Mouse (Mus musculus) embryo, embryonic 10 days (tissue): ENCODE measurements around the gene Gpr12.
"Not testable (repeated sequence)": the region's sequence is repeated elsewhere in the genome, so short reads cannot be mapped to it uniquely, and the experiment has no call there.

Experiments
- DNase-seq: peaks from one replicate; pipeline ENCODE4 v3.0.0-alpha.2; 2015; ENCODE audit warnings: low spot score

The Gpr12 gene

DNA sequence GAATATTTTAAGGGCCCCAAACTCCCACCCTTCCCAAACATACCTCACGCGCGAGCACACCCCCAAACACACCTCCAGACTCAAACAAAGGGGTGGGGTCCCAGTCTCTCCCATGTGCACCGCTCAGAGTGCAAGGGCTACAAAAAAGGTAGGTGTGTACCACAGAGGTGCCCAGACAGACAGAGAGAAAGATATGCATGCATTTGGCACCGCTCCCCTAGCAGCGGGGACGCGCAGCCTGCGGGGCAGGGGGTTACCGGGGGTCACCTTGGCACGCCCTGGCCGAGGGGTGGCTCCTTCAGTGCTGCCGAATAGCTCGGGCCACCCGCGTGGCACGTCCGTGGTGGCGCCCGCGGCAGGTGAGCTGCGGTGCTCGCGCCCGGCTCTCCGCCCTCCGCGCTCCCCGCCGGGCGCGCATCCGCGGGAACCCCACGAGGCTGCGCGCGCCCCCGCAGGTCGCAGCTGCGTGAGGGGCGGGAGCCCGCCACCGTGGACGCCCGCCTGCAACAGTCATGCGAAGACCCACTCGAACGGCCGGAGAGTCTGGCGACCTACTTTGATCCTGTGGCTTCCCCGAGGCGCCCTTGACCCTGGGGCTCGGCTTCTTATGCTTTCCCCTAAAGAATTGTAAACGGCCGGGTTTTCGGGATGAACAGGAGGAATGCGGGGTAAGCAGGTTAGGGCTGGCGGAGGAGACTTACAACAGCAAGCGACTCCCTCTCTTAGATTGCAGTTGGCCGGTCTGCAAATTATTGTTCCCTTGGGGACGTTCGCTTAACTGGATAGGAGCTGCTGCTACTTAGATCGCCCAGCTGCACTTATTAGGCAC, at the start of gene Gpr12:
Gene Gpr12, minus strand, starts transcription at position 762 of the 829 bp plus-strand sequence.
- peak; percentile 58 for DNase-seq

DNA sequence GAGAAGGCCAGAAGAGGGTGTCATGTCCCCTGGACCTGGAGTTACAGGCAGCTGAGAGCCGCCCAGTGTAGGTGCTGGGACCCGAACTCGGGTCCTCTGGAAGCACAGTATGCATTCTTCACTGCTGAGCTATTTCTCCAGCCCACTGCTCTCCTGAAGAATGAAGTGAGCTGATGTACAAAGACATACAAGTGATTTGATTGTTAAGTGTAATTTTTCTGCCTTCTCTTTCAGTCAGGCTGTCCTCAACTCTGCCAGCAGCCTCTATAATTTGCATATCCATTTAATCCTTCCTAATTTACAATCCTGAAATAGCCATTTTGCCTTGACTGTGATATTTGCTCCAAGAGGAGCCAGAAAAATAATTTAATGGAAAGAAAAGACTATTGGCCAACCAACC, 46.6 kb upstream of the Gpr12 start:
- DNase-seq: no peak

GRCm38 (mm10) chr5:146630961-146631360, 45.9 kb upstream of the Gpr12 start:
- no peak for DNase-seq

DNA sequence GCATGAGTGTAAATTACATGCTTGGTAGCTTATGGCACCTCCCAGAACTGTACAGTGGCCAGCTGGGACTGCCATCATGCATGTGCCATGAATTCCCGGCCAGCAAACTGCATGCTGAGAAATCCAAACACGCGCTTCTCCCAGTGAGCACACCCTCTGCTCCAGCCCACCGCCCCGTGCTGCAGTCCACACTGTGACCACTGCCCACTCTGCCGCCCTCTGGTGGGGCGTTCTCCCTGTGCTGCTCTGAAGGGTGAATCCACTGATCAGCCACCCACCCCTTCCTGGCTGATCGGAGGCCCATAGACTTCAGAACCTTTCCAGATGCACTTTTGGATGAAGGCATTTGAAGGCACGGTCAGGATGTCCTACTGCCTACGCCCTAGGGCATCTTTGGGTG, 44.6 kb upstream of the Gpr12 start:
- DNase-seq: no peak

GRCm38 (mm10) chr5:146628804-146629203, 43.8 kb upstream of the Gpr12 start:
- DNase-seq: no peak

- DNase-seq: no peak
Measured at GRCm38 (mm10) chr5:146627901-146628300, 42.9 kb upstream of the Gpr12 start.

DNA sequence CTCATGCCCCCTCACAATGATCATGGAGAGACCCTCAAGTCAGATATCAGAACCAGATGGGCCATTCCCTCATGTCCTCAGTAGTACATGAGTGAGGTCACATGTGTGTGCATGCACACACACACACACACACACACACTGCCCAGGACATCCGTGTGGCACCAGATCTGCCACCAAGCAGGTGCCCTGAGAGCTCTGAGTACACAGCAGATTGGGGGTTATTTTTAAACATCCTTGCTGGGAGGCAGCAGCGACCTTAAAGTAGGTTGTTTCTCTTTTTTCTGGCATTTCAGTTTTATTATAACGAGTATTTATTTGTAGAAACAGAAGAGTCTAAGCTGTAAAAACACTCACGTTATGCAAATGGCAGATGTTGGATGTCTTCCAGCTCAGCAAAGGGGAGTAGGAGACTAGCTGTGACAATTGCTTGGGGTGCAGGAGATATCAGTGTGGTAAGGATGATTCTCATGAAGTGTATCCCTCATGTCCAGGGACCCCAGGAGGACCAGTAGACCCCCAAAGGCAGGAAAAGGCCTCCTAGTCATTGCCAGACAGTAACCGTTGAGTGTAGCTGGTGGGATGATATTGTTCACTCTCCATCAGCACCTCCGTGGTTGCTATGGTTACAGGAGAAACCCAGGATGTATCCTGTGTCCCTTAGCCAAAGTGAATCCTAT, 40.7 kb upstream of the Gpr12 start:
- no peak for DNase-seq

GRCm38 (mm10) chr5:146611830-146612229, 26.8 kb upstream of the Gpr12 start:
- DNase-seq: no peak

DNA sequence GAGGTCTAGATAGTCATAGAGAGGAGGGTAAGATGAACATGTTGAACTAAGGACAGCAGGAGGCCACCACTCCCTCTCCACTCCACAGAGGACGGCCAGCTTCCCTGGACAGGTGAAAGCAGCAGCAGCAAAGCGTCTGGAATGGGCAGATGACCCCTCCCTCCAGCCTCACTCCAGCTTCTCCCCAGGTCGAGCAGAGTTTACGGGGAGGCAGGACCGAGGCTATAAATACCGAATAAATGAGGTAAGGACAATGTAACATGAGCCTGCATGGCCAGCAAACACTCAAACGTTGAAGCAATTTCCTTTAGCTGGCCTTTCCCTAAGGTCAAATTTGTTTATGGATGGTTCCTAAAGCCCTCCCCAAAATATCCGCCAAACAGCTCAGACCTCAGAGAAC, 26.0 kb upstream of the Gpr12 start:
- DNase-seq: peak; percentile 38

- DNase-seq: peak; percentile 43
Measured at GRCm38 (mm10) chr5:146609646-146610045, 24.6 kb upstream of the Gpr12 start.

GRCm38 (mm10) chr5:146607816-146608215, 22.8 kb upstream of the Gpr12 start:
- no peak for DNase-seq

DNA sequence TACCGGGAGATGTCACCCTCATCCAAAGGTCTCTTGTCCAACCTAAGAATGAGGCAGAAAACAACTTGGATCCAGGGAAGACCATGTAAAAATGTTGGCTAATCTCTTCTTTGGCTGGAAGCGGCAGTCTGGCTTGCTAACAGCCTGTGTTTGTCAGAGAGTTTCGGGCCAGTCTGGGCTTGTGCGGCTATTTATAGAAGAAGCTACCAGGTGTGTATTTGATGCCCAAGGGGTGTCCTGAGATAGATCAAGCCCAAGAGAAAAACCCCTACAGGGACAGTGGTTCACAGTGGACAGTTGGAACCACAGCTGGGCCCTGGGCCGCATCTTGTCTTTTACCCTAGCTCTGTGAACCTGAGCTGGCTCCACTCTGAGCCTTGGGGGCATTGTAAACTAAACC, 21.9 kb upstream of the Gpr12 start:
- no peak for DNase-seq

DNA sequence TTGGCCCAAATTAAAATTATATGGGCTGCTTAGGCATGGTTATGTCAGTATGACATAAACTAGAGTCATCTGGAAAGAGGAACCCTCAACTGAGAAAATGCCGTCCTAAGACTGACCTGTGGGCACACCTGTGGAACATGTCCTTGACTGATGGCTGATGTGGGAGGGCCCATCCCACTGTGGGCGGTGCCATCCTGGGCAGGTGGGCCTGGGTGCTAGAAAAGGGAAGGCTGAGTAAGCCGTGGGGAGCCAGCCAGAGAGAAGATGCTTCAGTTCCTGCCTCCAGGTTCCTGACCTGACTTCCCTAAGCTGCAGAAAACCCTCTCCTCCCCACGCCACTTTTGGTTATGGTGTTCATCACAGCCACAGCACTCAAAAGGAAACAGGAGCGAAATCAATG, 21.2 kb upstream of the Gpr12 start:
- no peak for DNase-seq

- no peak for DNase-seq
Measured at GRCm38 (mm10) chr5:146599970-146600369, 14.9 kb upstream of the Gpr12 start.

GRCm38 (mm10) chr5:146599216-146599615, 14.2 kb upstream of the Gpr12 start:
- DNase-seq: not testable (repeated sequence)

DNA sequence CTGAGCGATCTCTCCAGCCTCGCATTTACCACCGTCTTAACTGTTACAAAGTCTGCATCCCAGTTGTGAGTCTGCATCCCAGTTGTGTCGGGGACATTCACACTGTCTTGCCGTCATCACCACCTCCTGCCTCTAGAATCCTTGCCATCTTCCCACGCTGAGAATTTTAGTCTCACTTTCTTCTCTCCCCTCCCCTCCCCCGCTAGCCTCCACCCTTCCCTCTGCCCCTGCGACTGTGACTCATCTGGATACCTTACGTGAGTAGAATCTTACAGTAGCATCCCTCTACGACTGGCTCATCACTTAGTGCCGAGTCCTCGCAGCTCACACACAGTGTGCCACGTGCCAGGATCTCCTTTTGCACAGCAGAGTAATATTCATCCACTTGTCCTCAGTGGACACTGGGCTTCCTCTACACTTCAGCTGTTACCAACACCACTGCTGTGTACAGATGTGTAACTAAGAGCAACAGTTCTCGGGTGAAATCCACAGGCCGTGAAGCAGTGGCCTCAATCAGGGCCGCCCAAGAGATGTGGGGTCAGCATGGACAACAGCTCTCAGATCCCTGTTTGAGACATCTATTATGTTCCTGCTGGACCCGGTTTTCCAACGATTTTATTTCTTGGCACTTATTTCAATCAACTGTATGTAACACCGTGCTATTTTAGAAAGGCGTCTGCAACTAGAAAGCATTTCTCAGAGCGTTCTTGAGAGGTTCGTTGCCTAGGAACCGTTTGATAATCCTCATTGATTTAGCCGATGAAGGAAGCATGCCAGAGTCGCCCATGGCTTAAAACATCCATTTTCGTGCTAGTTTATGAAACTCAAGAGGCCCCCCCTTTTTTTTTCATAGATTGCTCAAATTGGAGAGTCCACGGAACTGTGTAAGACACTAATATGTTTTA, 13.4 kb upstream of the Gpr12 start:
- DNase-seq: no peak

GRCm38 (mm10) chr5:146597503-146597874, 12.4 kb upstream of the Gpr12 start:
- no peak for DNase-seq

GRCm38 (mm10) chr5:146596612-146597502, 11.8 kb upstream of the Gpr12 start:
- DNase-seq: no peak

- DNase-seq: peak; percentile 86
Measured at GRCm38 (mm10) chr5:146592580-146592979, 7.5 kb upstream of the Gpr12 start.

- DNase-seq: no peak
Measured at GRCm38 (mm10) chr5:146591636-146592035, 6.6 kb upstream of the Gpr12 start.

GRCm38 (mm10) chr5:146590987-146591386, 5.9 kb upstream of the Gpr12 start:
- DNase-seq: no peak
